Mouse (Mus musculus) ovary, postnatal 10 days (tissue): ENCODE data around the gene Mgarp.
"Not testable (repeated sequence)": the region's sequence is repeated elsewhere in the genome, so short reads cannot be mapped to it uniquely, and the experiment has no call there.

ENCODE experiments used
- DNase-seq: peaks from one replicate; pipeline ENCODE4 v3.0.0; 2022; ENCODE audit warnings: low spot score

The Mgarp gene

GRCm38 (mm10) chr3:51396219-51397068, at the start of gene Mgarp:
Gene Mgarp, minus strand, starts transcription at chr3:51396738.
- peak; percentile 31 for DNase-seq

- DNase-seq = no peak
Measured at GRCm38 (mm10) chr3:51434871-51435595, 38.5 kb upstream of the Mgarp start.

- not testable (repeated sequence) for DNase-seq
Measured at GRCm38 (mm10) chr3:51434364-51434763, 37.8 kb upstream of the Mgarp start.

- DNase-seq = no peak
Measured at GRCm38 (mm10) chr3:51425394-51425793, 28.9 kb upstream of the Mgarp start.

GRCm38 (mm10) chr3:51421921-51422320, 25.4 kb upstream of the Mgarp start:
- no peak for DNase-seq

- DNase-seq = no peak
Measured at GRCm38 (mm10) chr3:51417966-51418365, 21.4 kb upstream of the Mgarp start.

- no peak for DNase-seq
Measured at GRCm38 (mm10) chr3:51417485-51417884, 20.9 kb upstream of the Mgarp start.

GRCm38 (mm10) chr3:51417135-51417458, 20.6 kb upstream of the Mgarp start:
- DNase-seq = no peak

GRCm38 (mm10) chr3:51416364-51417134, 20.0 kb upstream of the Mgarp start:
- DNase-seq = peak; percentile 38

- no peak for DNase-seq
Measured at GRCm38 (mm10) chr3:51416073-51416363, 19.5 kb upstream of the Mgarp start.

GRCm38 (mm10) chr3:51415098-51416072, 18.8 kb upstream of the Mgarp start, which contains the start of gene Naa15:
Gene Naa15, plus strand, starts transcription at chr3:51415148.
- DNase-seq = peak; percentile 91

GRCm38 (mm10) chr3:51413276-51413675, 16.7 kb upstream of the Mgarp start:
- DNase-seq = no peak

- DNase-seq = no peak
Measured at GRCm38 (mm10) chr3:51412457-51412856, 15.9 kb upstream of the Mgarp start.

GRCm38 (mm10) chr3:51408561-51409183, 12.1 kb upstream of the Mgarp start, which contains the start of gene Ndufc1:
Gene Ndufc1, minus strand, starts transcription at chr3:51408988.
- peak; percentile 99 for DNase-seq

GRCm38 (mm10) chr3:51407870-51408560, 11.5 kb upstream of the Mgarp start:
- DNase-seq = no peak

GRCm38 (mm10) chr3:51402628-51403027, 6.1 kb upstream of the Mgarp start:
- no peak for DNase-seq

- not testable (repeated sequence) for DNase-seq
Measured at GRCm38 (mm10) chr3:51402054-51402453, 5.5 kb upstream of the Mgarp start.

GRCm38 (mm10) chr3:51400682-51401081, 4.1 kb upstream of the Mgarp start:
- DNase-seq = no peak

- DNase-seq = no peak
Measured at GRCm38 (mm10) chr3:51399531-51399930, 3.0 kb upstream of the Mgarp start.

GRCm38 (mm10) chr3:51398667-51399066, 2.1 kb upstream of the Mgarp start:
- DNase-seq = no peak
